Comparison of ENCODE assay signal across 8 mouse cellular contexts in the genomic region with DNA sequence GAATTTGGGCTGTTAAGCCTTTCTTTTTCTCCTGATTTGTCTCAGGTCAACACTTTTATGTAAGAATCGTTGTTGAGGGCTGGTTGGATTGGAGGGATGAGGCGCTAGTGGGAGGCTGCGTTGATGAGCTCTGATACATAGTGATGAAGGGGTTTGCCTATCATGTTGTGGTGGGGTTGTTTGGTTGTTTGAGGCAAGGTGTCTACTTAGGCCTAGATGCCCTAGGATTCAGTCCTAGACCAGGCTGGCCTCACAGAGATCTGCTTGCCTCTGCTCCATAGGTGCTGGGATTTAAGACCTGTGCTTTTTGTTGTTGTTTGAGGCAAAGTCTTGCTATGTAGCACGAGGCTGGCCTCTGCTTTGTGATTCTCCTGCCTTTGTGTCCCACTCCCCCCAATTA. TPM values are rescaled to one million over a fixed set of nuclear protein-coding genes. Genes with fewer than 3 reads are reported as not detected.
DNase-seq lines count a peak whose midpoint lies in the region; ATAC-seq lines count a peak whose summit lies in the region.

No protein-coding gene starts in this region.

- no peaks in the 10 kb centered on the region for H3K9me3 ChIP-seq in erythroblast, embryonic 14.5 days (ENCODE audit: control insufficient read depth, low read length)
- no peaks in the 10 kb centered on the region for H3K9me3 ChIP-seq in liver, embryonic 15.5 days (replicated peaks)

- peaks cover 37% of the 10 kb centered on the region for H3K36me3 ChIP-seq in erythroblast, embryonic 14.5 days (ENCODE audit: control insufficient read depth)
- H3K36me3 ChIP-seq in liver, embryonic 15.5 days (replicated peaks) = peaks cover 29% of the 10 kb centered on the region

- ATAC-seq in liver, embryonic 15.5 days (ENCODE audit: insufficient read depth) = peak; percentile 16; the same call in 1 of the 2 replicates
- no peak for ATAC-seq in frontal cortex, adult (ENCODE audit: low TSS enrichment)

- DNase-seq in heart, adult 11 months = peak; percentile 84
- no peak for DNase-seq in heart, adult 18-20 months
- peak; percentile 38 for DNase-seq in 416B (ENCODE audit: low read depth)
- DNase-seq in right cerebral cortex, postnatal 36 days (ENCODE audit: low spot score in 2 of 2) = no peak
- no peak for DNase-seq in right cerebral cortex, adult 2 months (ENCODE audit: low spot score in 2 of 2)

- H3K4me2 ChIP-seq in liver, embryonic 15.5 days = peak overlapping the region; percentile 99

- peak overlapping the region; percentile 98 for H3K27ac ChIP-seq in liver, embryonic 15.5 days (replicated peaks)

- H3K4me3 ChIP-seq in erythroblast, embryonic 14.5 days (replicated peaks) = peak overlapping the region; percentile 97
- peak overlapping the region; percentile 95 for H3K4me3 ChIP-seq in liver, embryonic 15.5 days (replicated peaks)

- H3K27me3 ChIP-seq in erythroblast, embryonic 14.5 days (ENCODE audit: control insufficient read depth) = no peaks in the 10 kb centered on the region
- H3K27me3 ChIP-seq in liver, embryonic 15.5 days = no peaks in the 10 kb centered on the region

- peaks cover 55% of the 10 kb centered on the region for H3K4me1 ChIP-seq in erythroblast, embryonic 14.5 days (ENCODE audit: control insufficient read depth)
- peaks cover 58% of the 10 kb centered on the region for H3K4me1 ChIP-seq in liver, embryonic 15.5 days (replicated peaks)

- WGBS in liver, embryonic 15.5 days (ENCODE audit: insufficient replicate concordance) = 51% methylated on average over 4 of the region's 4 CpGs

- peak overlapping the region; percentile 99 for H3K9ac ChIP-seq in liver, embryonic 15.5 days

RNA-seq across cellular contexts. Expression of a gene that starts 1.4 kb away (rescaled TPM):
- total RNA-seq in heart, adult 18-20 months (2021) = 10 to 100 TPM; 18.0 to 19.2 TPM
- polyA plus RNA-seq in erythroblast, embryonic 14.5 days (2012) = 12.9 and 13.5 TPM in 2 replicates
- polyA plus RNA-seq in liver, embryonic 15.5 days (2015; fragmentation: Nextera tagmentation; extraction: Ambion mirVana) = 36.9 and 37.3 TPM in 2 replicates

Comparison
In these comparisons a context has a peak if more than half of its experiments do, and no peak if none do; other contexts are left out.
1. DNase-seq: peak in heart, adult 11 months (single experiment) and 416B (single experiment); none in heart, adult 18-20 months (0 of 2), right cerebral cortex, postnatal 36 days (0 of 2) and right cerebral cortex, adult 2 months (0 of 2).